Mouse (Mus musculus): ENCODE measurements around the gene Hoxa5.

The Hoxa5 gene

DNA sequence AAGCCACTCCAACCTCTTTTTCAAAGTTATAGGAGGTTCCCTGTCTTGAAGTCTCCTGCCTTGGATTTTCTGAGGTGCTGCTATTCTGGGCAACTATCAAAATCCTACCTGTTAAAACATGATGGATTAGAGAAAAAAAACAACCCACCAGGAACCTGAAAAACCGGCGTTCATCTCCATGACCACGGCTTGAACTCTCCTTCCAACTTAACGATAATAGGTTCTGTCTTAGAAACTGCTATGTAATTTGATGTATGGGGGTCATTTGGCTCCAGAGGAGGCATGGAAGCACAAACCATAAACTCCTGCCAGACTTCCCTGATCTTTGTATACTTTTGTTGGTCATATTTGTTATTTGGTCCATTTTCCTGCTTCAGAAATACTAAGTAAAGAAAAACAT, 30.7 kb downstream of the Hoxa5 start:
- DNase-seq = no peak

GRCm38 (mm10) chr6:52172501-52172900, 31.9 kb downstream of the Hoxa5 start:
- DNase-seq = no peak

GRCm38 (mm10) chr6:52171938-52172337, 32.4 kb downstream of the Hoxa5 start:
- no peak for DNase-seq

DNA sequence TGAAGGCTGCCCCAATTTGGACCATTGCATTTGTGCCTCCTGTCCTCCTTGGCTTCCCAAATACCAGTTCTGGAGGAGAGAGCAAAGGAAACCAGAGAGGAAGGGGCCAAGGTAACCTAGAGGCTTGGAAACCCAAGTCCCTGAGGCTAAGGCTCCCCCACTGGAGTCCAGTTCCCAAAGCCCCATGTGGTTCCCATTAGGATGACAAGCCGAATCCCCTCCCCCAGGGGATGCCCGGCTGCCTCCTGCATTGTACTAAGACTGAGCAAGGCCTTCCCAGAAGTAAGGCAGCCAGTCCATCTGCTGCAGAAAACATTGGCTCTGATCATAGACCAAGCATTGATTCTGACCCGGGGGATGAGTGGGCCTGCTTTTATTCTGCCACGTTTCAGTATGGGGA, 33.1 kb downstream of the Hoxa5 start:
- DNase-seq = no peak

- no peak for DNase-seq
These were observed 33.5 kb downstream of the Hoxa5 start for GRCm38 (mm10) chr6:52170898-52171223.

- DNase-seq = no peak
These were observed 34.1 kb downstream of the Hoxa5 start for GRCm38 (mm10) chr6:52170166-52170897.

- DNase-seq = no peak
These were observed 34.8 kb downstream of the Hoxa5 start for GRCm38 (mm10) chr6:52169499-52170165.

GRCm38 (mm10) chr6:52168191-52169055, 36.0 kb downstream of the Hoxa5 start:
- DNase-seq = no peak

DNA sequence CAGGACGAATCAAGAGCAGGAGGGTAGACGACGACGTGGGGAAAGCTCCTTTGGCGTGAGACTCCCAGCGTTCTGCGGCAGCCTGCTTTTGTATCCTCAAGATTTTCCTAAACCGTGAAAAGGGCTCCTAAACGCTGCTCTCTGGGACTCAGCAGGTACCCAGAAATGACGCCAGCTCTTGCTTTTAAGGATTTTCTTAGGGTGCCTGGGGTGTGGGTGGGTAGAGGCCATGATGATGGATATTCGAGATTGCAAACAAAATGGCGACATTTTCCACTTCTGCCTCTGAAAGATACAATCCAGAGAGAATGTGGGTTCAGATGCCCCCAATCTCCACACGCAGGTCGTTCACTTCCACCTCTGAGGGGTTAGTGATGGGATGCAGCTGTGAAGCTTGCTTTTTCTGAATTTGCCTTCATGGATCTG, 36.6 kb downstream of the Hoxa5 start:
- no peak for DNase-seq

DNA sequence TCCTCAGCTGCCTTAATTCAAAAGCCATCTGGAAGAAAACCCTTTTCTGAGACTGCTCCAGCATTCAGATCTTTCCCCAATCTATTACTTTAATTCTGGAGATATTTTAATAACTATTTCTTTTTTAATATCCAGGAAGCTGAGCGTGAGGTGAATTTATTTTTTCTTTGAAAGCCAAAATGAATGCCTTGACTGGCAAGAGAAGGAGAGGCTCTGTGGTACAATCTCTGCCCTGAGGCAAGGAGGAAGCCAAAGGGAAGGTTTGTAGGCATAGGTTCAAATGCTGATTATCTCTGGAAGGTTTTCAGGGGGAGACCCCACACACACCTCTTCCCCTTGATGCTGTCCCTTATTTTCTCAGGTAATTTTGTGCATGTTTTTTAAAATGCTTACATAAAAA, 37.2 kb downstream of the Hoxa5 start:
- DNase-seq = no peak

GRCm38 (mm10) chr6:52166431-52167077, 37.8 kb downstream of the Hoxa5 start:
- DNase-seq = no peak

DNA sequence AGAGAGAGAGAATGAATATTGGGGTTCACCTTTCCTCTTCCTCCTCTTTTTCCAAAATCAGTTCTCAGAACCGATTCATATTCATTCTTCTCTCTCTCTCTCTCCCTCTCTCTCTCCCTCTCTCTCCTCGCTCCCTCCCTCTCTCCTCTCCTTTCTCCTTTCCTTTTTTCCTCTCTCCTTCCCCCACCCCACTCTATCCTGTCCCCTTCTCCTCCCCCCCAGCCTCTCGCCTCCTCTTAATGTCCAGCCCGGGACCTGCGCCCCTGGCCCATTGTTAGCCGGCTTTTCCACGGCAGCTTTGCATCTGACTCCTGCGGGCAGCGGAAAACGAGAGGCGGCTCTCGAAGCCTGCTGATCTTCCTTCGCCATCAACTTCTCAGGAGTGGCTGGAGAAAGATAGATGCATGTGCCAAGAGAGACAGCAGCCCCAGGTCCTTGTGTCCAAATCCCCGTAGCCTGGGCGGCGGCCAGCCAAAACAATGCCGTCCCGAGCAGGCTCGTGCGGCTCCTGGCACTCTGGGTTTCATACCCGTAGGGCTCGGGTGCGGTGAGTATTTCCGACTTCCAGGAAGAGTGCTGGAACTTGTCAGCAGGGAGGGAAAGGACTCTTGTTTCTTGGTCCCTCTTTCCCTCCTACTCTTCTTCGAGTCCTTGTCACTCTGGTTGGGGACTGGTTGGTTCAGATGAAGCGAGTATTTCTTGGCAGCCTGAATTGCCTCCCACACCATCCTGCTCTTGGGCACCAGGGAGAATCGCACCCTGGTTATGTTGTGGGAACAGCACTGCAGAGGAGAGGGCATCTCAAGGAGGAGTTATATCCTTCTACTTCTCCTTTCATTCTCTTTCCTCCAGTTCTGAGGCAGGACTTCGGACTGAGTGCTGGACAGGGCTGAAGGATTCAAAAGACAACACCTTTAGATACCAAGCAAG, 38.7 kb downstream of the Hoxa5 start:
- DNase-seq = no peak

DNA sequence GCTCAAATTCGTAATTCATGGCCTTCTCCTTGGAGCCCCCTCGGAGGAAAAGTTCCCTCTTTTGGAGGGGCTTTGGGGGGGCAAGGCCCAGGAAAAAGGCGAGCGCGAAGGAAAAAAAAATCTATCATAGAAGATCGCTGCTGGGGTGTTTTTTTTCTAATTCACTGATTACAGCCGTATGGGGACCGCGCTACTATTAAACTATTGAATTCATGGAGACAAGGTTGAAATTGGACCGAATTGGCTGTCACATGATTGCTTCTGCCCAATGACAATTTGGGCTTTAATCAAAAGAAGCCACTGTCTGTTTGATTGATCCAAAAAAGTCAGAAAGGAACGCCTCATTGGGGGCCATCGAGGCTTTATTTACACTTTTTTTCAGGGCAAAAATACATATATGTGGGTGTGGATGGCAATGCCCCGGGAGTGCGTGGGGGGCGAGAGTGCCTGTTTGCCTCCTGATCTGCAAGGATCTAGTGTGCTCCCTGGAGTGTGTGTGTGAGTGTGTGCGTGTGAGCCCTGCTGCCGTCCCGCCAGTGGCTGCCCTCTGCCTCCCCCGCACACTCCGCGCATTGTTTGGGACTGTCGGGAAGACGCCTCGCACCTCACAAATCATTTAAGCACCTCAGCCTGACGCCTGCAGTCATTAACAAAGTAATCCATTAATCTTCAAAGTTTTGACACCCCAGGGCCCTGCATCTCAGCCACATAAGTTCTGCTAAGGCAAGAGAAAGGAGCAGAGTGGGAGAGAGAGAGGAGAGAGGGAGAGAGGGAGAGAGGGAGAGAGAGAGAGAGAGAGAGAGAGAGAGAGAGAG, 39.6 kb downstream of the Hoxa5 start, which contains the start of gene Hoxa2:
Gene Hoxa2 (minus strand): TSS at position 206 of the 815 bp plus-strand sequence.
- DNase-seq = no peak

DNA sequence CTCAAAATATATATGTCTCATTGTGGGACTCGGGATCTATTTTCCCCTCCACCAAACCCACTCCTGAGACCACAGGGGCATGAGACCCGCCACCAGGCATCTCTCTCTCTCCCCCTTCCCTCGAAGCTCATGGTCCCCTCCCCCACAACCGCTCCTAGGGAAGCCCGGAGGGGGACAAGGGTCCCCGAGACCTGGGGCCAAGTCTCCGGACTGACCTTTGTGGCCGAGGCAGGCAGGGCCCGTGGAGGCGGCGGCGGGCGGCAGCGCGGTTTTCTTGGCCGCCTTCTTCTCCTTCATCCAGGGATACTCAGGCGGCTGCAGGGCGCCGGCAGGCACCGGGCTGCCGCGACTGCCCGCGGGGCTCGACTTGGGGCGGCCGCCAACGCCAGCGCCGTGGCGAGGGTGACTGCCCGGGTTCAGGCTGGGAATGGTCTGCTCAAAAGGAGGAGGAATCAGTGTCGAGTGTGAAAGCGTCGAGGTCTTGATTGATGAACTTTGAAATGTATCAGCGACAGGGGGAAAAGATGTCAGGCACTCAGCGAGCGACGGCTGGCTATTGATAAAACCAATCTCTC, 40.2 kb downstream of the Hoxa5 start:
- no peak for DNase-seq

DNA sequence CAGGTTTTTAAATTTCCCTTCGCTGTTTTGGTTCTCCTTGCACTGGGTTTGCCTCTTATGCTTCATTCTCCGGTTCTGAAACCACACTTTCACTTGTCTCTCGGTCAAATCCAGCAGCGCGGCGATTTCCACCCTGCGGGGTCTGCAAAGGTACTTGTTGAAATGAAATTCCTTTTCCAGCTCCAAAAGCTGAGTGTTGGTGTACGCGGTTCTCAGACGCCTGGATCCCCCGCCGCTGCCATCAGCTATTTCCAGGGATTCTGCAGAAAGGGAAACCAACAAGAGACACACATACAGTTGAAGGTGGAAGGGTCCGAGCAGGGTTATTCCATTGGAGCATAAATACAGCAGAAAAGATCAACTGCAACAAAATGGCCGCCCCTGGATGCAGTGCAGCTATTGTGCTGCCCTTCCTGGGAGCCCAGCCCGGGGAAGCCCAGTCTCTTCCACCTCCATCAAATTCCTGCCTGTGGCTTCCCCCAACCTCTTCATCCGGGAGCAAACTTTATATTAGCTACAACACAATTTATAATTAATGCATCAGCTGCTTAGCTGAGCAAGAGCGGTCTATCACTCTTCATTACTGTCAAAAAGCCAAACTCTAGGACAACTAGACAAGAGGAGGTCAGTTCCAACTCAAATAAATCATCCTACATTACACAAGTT, 40.9 kb downstream of the Hoxa5 start:
- DNase-seq = no peak

DNA sequence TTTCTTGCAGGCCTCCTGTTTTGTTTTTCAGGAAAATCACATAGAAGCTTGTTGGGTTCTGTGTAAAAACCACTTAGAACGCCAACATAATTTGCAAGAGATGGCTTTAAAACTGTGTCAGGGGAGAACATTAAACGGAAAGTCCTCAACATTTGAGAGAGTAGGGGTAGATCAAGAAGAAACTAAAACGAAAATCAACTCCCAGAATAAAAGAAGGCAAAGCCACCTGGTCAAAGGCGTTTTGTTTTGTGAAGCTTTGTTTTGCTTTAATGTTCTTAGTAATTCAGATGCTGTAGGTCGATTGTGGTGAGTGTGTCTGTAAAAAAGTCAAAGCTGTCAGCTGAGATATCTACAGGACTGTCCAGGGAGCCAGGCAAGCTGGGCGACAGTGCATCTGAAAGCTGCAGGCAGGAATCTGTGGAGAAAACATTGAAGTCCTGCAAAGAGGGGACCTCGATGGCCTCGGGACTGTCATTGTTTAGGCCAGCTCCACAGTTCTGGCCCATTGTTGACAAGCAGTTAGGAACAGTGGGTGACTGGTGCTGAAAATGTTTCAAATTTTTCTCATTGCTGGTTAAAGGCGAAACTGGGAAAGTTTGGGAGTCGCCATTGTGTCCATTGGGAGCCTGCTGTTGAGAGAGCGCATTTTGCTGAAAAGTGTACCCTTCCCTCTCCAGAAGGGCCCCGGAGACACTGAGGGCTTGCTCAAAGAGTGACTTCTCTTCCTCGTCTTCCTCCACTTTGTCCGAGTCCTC, 41.6 kb downstream of the Hoxa5 start:
- DNase-seq = no peak

GRCm38 (mm10) chr6:52162093-52162380, 42.4 kb downstream of the Hoxa5 start:
- DNase-seq = no peak

DNA sequence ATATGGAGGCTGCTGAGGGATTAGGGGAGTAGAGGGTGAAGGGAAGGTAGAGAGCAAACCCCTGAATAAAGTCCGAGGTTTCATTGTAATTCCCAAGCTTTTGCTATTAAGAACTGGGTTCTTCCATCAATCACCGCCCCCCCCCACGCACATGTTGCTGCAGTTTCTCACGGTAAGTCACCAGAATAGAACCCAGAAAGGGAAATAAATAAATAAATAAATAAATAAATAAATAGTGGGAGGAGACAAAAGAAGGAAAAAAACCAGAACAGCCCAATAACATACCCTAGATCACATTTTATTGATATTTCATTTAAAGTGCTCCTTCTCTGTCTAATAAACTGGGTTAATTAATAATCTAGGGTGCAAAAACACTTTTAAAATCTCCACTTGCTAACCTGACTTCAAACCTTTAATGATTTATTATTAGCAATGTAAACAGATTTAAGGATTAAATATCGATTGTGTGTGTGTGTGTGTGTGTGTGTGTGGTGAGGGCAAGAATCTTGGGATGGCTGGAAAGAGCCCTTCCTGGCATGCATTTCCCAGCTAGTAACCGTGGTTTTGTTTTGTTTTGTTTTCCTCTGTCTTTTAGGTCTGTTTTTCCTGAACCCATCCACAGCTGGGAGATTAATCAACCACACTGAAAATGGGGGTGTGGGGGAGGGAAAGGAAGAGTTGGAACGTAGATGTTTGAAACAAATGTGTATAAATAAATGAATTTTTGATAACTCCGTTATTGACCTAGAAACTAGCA, 42.9 kb downstream of the Hoxa5 start:
- DNase-seq = no peak
